Mouse (Mus musculus): ENCODE data around the gene Nab1. TPM values are rescaled to one million over a fixed set of nuclear protein-coding genes. Genes with fewer than 3 reads are reported as not detected.

Gene Nab1
- polyA plus RNA-seq, 1 experiment from 2014 or later = 18.1 TPM

Other genes starting within 250 kb of the Nab1 start
- gene Nemp2, start 130.0 kb upstream of the Nab1 start, polyA plus RNA-seq (2015; fragmentation: Nextera tagmentation; extraction: Ambion mirVana) = 12.5 and 15.8 TPM in 2 replicates
- 2.5 and 2.6 TPM in 2 replicates for gene Mfsd6, start 226.8 kb upstream of the Nab1 start, polyA plus RNA-seq (2015; fragmentation: Nextera tagmentation; extraction: Ambion mirVana)

Data from thymus, postnatal 0 days (tissue).